Mouse (Mus musculus): ENCODE measurements around the gene Cdkn2d.
"Not testable (repeated sequence)": the region's sequence is repeated elsewhere in the genome, so short reads cannot be mapped to it uniquely, and the experiment has no call there.

Gene Cdkn2d

GRCm38 (mm10) chr9:21291022-21291787, at the start of gene Cdkn2d:
Gene Cdkn2d, minus strand, starts transcription at chr9:21291407.
- DNase-seq: peak; percentile 100

- DNase-seq: no peak
These were observed 49.2 kb upstream of the Cdkn2d start for GRCm38 (mm10) chr9:21340411-21340810.

GRCm38 (mm10) chr9:21337652-21338051, 46.4 kb upstream of the Cdkn2d start:
- no peak for DNase-seq

GRCm38 (mm10) chr9:21336491-21336890, 45.3 kb upstream of the Cdkn2d start:
- DNase-seq: no peak

- no peak for DNase-seq
These were observed 44.2 kb upstream of the Cdkn2d start for GRCm38 (mm10) chr9:21335391-21335790.

- DNase-seq: no peak
These were observed 43.5 kb upstream of the Cdkn2d start for GRCm38 (mm10) chr9:21334747-21335146.

GRCm38 (mm10) chr9:21333523-21333922, 42.3 kb upstream of the Cdkn2d start:
- DNase-seq: no peak

- DNase-seq: peak; percentile 55
These were observed 41.2 kb upstream of the Cdkn2d start for GRCm38 (mm10) chr9:21332161-21333061.

GRCm38 (mm10) chr9:21331365-21332140, 40.3 kb upstream of the Cdkn2d start:
- peak; percentile 39 for DNase-seq

- DNase-seq: peak; percentile 58
These were observed 38.6 kb upstream of the Cdkn2d start for GRCm38 (mm10) chr9:21329699-21330289.

- DNase-seq: no peak
These were observed 37.8 kb upstream of the Cdkn2d start for GRCm38 (mm10) chr9:21329041-21329440.

- peak; percentile 61 for DNase-seq
These were observed 36.8 kb upstream of the Cdkn2d start for GRCm38 (mm10) chr9:21328041-21328440.

- DNase-seq: peak; percentile 43
These were observed 36.4 kb upstream of the Cdkn2d start for GRCm38 (mm10) chr9:21327569-21327968.

GRCm38 (mm10) chr9:21324269-21324668, 33.1 kb upstream of the Cdkn2d start:
- DNase-seq: no peak

GRCm38 (mm10) chr9:21322917-21323297, 31.7 kb upstream of the Cdkn2d start:
- not testable (repeated sequence) for DNase-seq

- DNase-seq: peak; percentile 73
These were observed 31.2 kb upstream of the Cdkn2d start for GRCm38 (mm10) chr9:21322211-21322916.

- peak; percentile 64 for DNase-seq
These were observed 30.3 kb upstream of the Cdkn2d start for GRCm38 (mm10) chr9:21321513-21321835.

- peak; percentile 95 for DNase-seq
These were observed 29.7 kb upstream of the Cdkn2d start, which contains the start of gene Slc44a2 for GRCm38 (mm10) chr9:21320619-21321512. Gene Slc44a2, plus strand, starts transcription at chr9:21320698.

GRCm38 (mm10) chr9:21320280-21320618, 29.0 kb upstream of the Cdkn2d start:
- no peak for DNase-seq

GRCm38 (mm10) chr9:21319503-21319902, 28.3 kb upstream of the Cdkn2d start:
- no peak for DNase-seq

GRCm38 (mm10) chr9:21318792-21319191, 27.6 kb upstream of the Cdkn2d start:
- no peak for DNase-seq

All from thymus, postnatal 4 days (tissue).